Mouse (Mus musculus) heart, adult 2 months (tissue): ENCODE measurements at regions not wholly inside any gene's neighbourhood (a gene's known extent, or its start where the extent isn't known, plus 50 kb on each side); places are given as distances from the start of the nearest gene placed in this dataset.

Source experiments
- CTCF ChIP-seq: fragments of 200-600 bp; IDR thresholded peaks from 2 replicates; pipeline ENCODE4 v1.8.1; 2022; ENCODE audit warnings: antibody characterized with exemption, mild to moderate bottlenecking, moderate library complexity
- EP300 ChIP-seq: fragments of 200-500 bp; IDR thresholded peaks from 2 replicates; pipeline ENCODE4 v1.6.1; 2011; ENCODE audit warnings: low read depth, low read length, control low read depth; ENCODE audit not compliant: insufficient read depth
- POLR2A ChIP-seq: fragments of 200-500 bp; IDR thresholded peaks from 2 replicates; pipeline ENCODE4 v1.6.1; 2011; ENCODE audit warnings: mild to moderate bottlenecking, low read depth, low read length, control low read depth; ENCODE audit not compliant: insufficient read depth

GRCm38 (mm10) chr4:11895857-11896825, 84.9 kb downstream of the Gm10604 start:
- no peak for TF ChIP-seq EP300
- TF ChIP-seq CTCF: no peak
- TF ChIP-seq POLR2A: no peak
